14 mouse cellular contexts compared by ENCODE assay signal in genomic region chr5:43246954-43247353, GRCm38 (mm10).
"Had no signal": no experiment of that assay in that cellular context is flagged by ENCODE, and none has a peak within 500 bp of the region (broad histone marks: within the 10 kb centered on the region; RNA-seq: fewer than 3 reads in every experiment).

No protein-coding gene starts in this region.

- H3K9ac ChIP-seq: limb, embryonic 12.5 days; liver, embryonic 13.5 days; liver, postnatal 0 days; lung, embryonic 15.5 days; neural tube, embryonic 15.5 days had no signal

- H3K9me3 ChIP-seq: limb, embryonic 12.5 days; liver, embryonic 13.5 days; lung, embryonic 15.5 days; midbrain, embryonic 10.5 days; neural tube, embryonic 15.5 days had no signal

- H3K27ac ChIP-seq: limb, embryonic 12.5 days; liver, embryonic 13.5 days; lung, embryonic 15.5 days; midbrain, embryonic 10.5 days; neural tube, embryonic 15.5 days had no signal

- H3K4me3 ChIP-seq: limb, embryonic 12.5 days; liver, embryonic 13.5 days; lung, embryonic 15.5 days; midbrain, embryonic 10.5 days; myocyte; neural tube, embryonic 15.5 days had no signal

- H3K4me2 ChIP-seq: limb, embryonic 12.5 days; liver, embryonic 13.5 days; lung, embryonic 15.5 days; neural tube, embryonic 15.5 days had no signal

- DNase-seq: kidney, postnatal 10 days; kidney, postnatal 4 days; liver; liver, embryonic 13.5 days; liver, postnatal 0 days; lung, postnatal 14 days; midbrain, embryonic 14.5 days; right cerebral cortex, postnatal 25 days; thymus, postnatal 36 days had no signal

- ATAC-seq: liver, postnatal 0 days had no signal

- H3K27me3 ChIP-seq: limb, embryonic 12.5 days; liver, embryonic 13.5 days; lung, embryonic 15.5 days; neural tube, embryonic 15.5 days had no signal

- H3K4me1 ChIP-seq: limb, embryonic 12.5 days; liver, embryonic 13.5 days; midbrain, embryonic 10.5 days had no signal

- H3K36me3 ChIP-seq: limb, embryonic 12.5 days; liver, embryonic 13.5 days had no signal
